Comparison of ENCODE assay signal across 24 mouse cellular contexts in the genomic region with DNA sequence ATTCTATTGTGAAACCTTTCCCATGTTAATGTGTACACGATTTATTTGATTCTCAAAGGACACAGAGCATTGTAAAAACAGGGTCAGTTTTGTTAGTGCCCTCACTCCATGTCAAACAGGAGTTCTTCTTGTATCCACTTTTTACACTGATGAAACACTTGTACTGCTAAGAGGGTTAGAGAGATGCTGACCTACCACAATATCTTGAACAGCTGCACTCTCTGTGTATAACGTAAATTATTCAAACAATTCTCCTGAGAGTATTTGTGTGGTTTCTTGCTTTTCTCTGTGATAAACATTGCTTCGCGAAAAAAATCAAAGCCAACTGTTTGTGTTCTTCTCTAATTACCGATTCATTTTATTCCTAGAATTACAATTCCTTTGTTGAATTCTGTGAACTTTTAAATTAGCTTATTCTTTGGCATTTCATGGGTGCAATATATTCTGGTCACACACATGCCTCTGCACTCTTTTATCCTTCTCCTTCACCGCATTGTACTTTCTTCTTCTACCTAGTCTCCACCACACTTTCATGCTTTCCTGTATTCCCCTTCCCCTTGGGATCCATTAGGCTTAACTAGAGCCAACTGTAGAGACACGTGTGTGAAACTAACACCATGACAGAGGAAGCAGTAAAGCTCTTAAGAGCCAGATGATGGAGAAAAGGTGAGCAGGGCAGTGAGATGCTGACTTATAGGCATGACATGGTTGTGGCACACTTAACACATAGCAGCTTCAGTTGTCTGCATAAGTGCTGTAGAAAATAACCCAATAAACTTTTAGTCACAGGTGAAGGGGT.
DNase-seq lines count a peak whose midpoint lies in the region; ATAC-seq and TF ChIP-seq lines count a peak whose summit lies in the region.
"Had no signal": no experiment of that assay in that cellular context is flagged by ENCODE, and none has a peak within 500 bp of the region (broad histone marks: within the 10 kb centered on the region; RNA-seq: fewer than 3 reads in every experiment).

No protein-coding gene starts in this region.

- H3K4me2 ChIP-seq in midbrain, embryonic 13.5 days (replicated peaks), result no peak overlapping the region
- no peak overlapping the region for H3K4me2 ChIP-seq in midbrain, postnatal 0 days (ENCODE audit: low read depth, low read length, poor library complexity, severe bottlenecking)
- H3K4me2 ChIP-seq: kidney, embryonic 15.5 days; liver, embryonic 12.5 days; midbrain, embryonic 11.5 days had no signal

- no peak overlapping the region for H3K27ac ChIP-seq in midbrain, embryonic 13.5 days
- no peak overlapping the region for H3K27ac ChIP-seq in midbrain, postnatal 0 days (ENCODE audit: low read depth, low read length)
- H3K27ac ChIP-seq: forebrain, embryonic 10.5 days; heart, embryonic 10.5 days; hindbrain, embryonic 10.5 days; kidney, embryonic 15.5 days; liver, embryonic 12.5 days had no signal

- TF ChIP-seq CTCF in midbrain, postnatal 0 days (IDR thresholded peaks at IDR 0.05), result no peak

- H3K27me3 ChIP-seq in midbrain, embryonic 13.5 days, result no peaks in the 10 kb centered on the region
- H3K27me3 ChIP-seq in midbrain, postnatal 0 days (ENCODE audit: insufficient read depth, low read length), result no peaks in the 10 kb centered on the region
- H3K27me3 ChIP-seq: kidney, embryonic 15.5 days; liver, embryonic 12.5 days had no signal

- no peaks in the 10 kb centered on the region for H3K9me3 ChIP-seq in midbrain, embryonic 13.5 days
- H3K9me3 ChIP-seq in midbrain, postnatal 0 days (ENCODE audit: low read length), result no peaks in the 10 kb centered on the region
- H3K9me3 ChIP-seq: forebrain, embryonic 10.5 days; heart, embryonic 10.5 days; hindbrain, embryonic 10.5 days; kidney, embryonic 15.5 days; liver, embryonic 12.5 days had no signal

- peaks cover 3% of the 10 kb centered on the region; the same call in 1 of the 2 replicates for H3K4me1 ChIP-seq in midbrain, embryonic 13.5 days (replicated peaks)
- no peaks in the 10 kb centered on the region for H3K4me1 ChIP-seq in midbrain, postnatal 0 days (ENCODE audit: insufficient read depth, low read length)
- H3K4me1 ChIP-seq: forebrain, embryonic 10.5 days; heart, embryonic 10.5 days; hindbrain, embryonic 10.5 days; kidney, embryonic 15.5 days; liver, embryonic 12.5 days had no signal

- H3K9ac ChIP-seq in midbrain, embryonic 13.5 days (replicated peaks), result no peak overlapping the region
- H3K9ac ChIP-seq in midbrain, postnatal 0 days (replicated peaks; ENCODE audit: low read length, poor library complexity, severe bottlenecking), result no peak overlapping the region
- H3K9ac ChIP-seq: kidney, embryonic 15.5 days; liver, embryonic 12.5 days had no signal

- DNase-seq in embryo, embryonic 10 days (ENCODE audit: low spot score), result peak; percentile 8
- no peak for DNase-seq in embryo, embryonic 9.5 days (ENCODE audit: extremely low spot score)
- DNase-seq in midbrain, postnatal 0 days (ENCODE audit: low spot score), result no peak
- peak; percentile 74 for DNase-seq in forelimb bud, embryonic 11.5 days (ENCODE audit: low read depth, low spot score)
- DNase-seq in mesoderm, embryonic 11.5 days (ENCODE audit: low read depth, low spot score), result peak; percentile 44
- DNase-seq in natural killer cell, adult 2 months (ENCODE audit: low spot score in 2 of 2), result no peak
- no peak for DNase-seq in heart, postnatal 14 days
- DNase-seq: adrenal gland, adult 8-10 months; cerebellum, adult 2 months; cerebellum, postnatal 36 days; kidney, adult 11 months; kidney, postnatal 4 days; layer of hippocampus, adult 9-11 months; lung, adult 18-20 months; lung, postnatal 10 days; thymus, postnatal 25 days had no signal

- intact Hi-C loops in heart, postnatal 14 days (cut with DNase I), result no loop called here

- no peaks in the 10 kb centered on the region for H3K36me3 ChIP-seq in midbrain, embryonic 13.5 days
- H3K36me3 ChIP-seq in midbrain, postnatal 0 days (ENCODE audit: insufficient read depth, low read length), result no peaks in the 10 kb centered on the region
- H3K36me3 ChIP-seq: forebrain, embryonic 10.5 days; heart, embryonic 10.5 days; hindbrain, embryonic 10.5 days; kidney, embryonic 15.5 days; liver, embryonic 12.5 days had no signal

- WGBS in midbrain, embryonic 13.5 days, result 53% methylated on average over 7 of the region's 7 CpGs
- WGBS in midbrain, postnatal 0 days, result 52% methylated on average over 7 of the region's 7 CpGs

- H3K4me3 ChIP-seq in midbrain, embryonic 13.5 days (replicated peaks), result no peak overlapping the region
- no peak overlapping the region for H3K4me3 ChIP-seq in midbrain, postnatal 0 days (ENCODE audit: low read depth, low read length)
- H3K4me3 ChIP-seq: forebrain, embryonic 10.5 days; heart, embryonic 10.5 days; hindbrain, embryonic 10.5 days; kidney, embryonic 15.5 days; liver, embryonic 12.5 days had no signal

- ATAC-seq in midbrain, embryonic 13.5 days, result 0 out of 2 replicates have a peak, but pooled peaks have one; percentile 24
- no peak for ATAC-seq in midbrain, postnatal 0 days (ENCODE audit: low FRiP score)
- ATAC-seq: activated CD4-positive, CD25-positive, alpha-beta regulatory T cell, adult 4 months; liver, embryonic 12.5 days had no signal

Comparison
In these comparisons a context has a peak if more than half of its experiments do, and no peak if none do; other contexts are left out.
1. DNase-seq: peak in embryo, embryonic 10 days (single experiment), forelimb bud, embryonic 11.5 days (single experiment) and mesoderm, embryonic 11.5 days (single experiment); none in embryo, embryonic 9.5 days (single experiment), midbrain, postnatal 0 days (single experiment), natural killer cell, adult 2 months (0 of 2) and heart, postnatal 14 days (0 of 2).